Mouse (Mus musculus) midbrain, embryonic 13.5 days (tissue): ENCODE measurements around the gene Vamp4. TPM values are rescaled to one million over a fixed set of nuclear protein-coding genes. Genes with fewer than 3 reads are reported as not detected.

Source experiments
- ATAC-seq: fragments of 200-750 bp; cut with Nextera tagmentation; 2 replicates; pipeline ENCODE4 v1.8.0; 2017; ENCODE audit warnings: mild to moderate bottlenecking, moderate TSS enrichment, moderate library complexity
- H3K27ac ChIP-seq: fragments of 300-500 bp; sonication (generic); 2 replicates; pipeline ENCODE4 v1.5.1; 2015; ENCODE audit warnings: inconsistent platforms, mild to moderate bottlenecking, moderate library complexity
- H3K27me3 ChIP-seq: fragments of 300-500 bp; sonication (generic); 2 replicates; pipeline ENCODE4 v1.6.1; 2015; ENCODE audit warnings: mild to moderate bottlenecking, inconsistent platforms
- H3K36me3 ChIP-seq: fragments of 300-500 bp; sonication (generic); 2 replicates; pipeline ENCODE4 v1.6.1; 2015; ENCODE audit warnings: mild to moderate bottlenecking, inconsistent platforms
- H3K4me1 ChIP-seq: fragments of 300-500 bp; sonication (generic); replicated peaks from 2 replicates; pipeline ENCODE4 v1.6.1; 2015; ENCODE audit warnings: inconsistent platforms
- H3K4me2 ChIP-seq: fragments of 300-500 bp; sonication (generic); replicated peaks from 2 replicates; pipeline ENCODE4 v1.6.1; 2015; ENCODE audit warnings: moderate library complexity, mild to moderate bottlenecking, inconsistent platforms
- H3K4me3 ChIP-seq: fragments of 300-500 bp; sonication (generic); replicated peaks from 2 replicates; pipeline ENCODE4 v1.5.1; 2015; ENCODE audit warnings: mild to moderate bottlenecking, inconsistent platforms
- H3K9ac ChIP-seq: fragments of 300-500 bp; sonication (generic); replicated peaks from 2 replicates; pipeline ENCODE4 v1.6.1; 2015; ENCODE audit warnings: mild to moderate bottlenecking, inconsistent platforms
- H3K9me3 ChIP-seq: fragments of 300-500 bp; sonication (generic); 2 replicates; pipeline ENCODE4 v1.6.1; 2016; ENCODE audit warnings: mild to moderate bottlenecking, inconsistent platforms
- WGBS: fragments of 180-500 bp; shearing (Covaris S2); methylation state at CpG from one replicate; pipeline ENCODE4 v1.1.7; 2015; 5-methylcytosine and 5-hydroxymethylcytosine counted together
- polyA plus RNA-seq: library from polyadenylated mRNA; unstranded; fragments of >200 nt; fragmentation: Nextera tagmentation; extraction: Ambion mirVana; gene quantifications from 2 replicates; pipeline ENCODE4 v1.2.1, GENCODE M21; 2015

Gene Vamp4
- polyA plus RNA-seq = 66.6 and 70.7 TPM in 2 replicates

DNA sequence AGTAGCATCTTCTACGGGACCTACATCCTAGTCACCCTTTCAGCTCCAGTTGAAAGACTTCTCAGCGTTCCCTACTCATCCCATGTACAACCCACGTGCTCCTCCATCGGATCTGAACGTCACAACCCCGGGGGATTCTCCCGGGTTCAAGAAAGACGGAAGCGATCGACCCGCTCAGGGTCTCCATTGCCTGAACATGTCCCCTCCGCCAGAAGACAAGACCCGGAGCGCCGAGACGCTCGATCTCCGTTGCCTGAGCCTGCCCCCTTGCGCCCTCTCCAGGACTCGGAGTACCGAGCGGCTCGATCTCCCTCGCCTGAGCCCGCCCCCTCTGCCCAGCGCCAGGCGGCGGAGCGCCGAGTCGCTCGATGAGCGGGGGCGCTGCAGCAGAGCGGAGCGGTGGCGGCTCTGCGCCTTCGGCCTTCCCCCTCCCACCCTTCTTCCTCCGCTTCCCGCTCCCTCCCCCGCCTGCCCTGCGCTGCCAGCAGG, at the start of gene Vamp4:
Gene Vamp4, plus strand, starts transcription at position 256 of the 489 bp plus-strand sequence.
- Histone ChIP-seq H3K9ac (peak within 1 kb of the TSS; percentile 89), H3K4me1 (peaks cover 19% of the 10 kb centered on the region), H3K4me3 (peak within 1 kb of the TSS; percentile 83), H3K36me3 (peaks cover 12% of the 10 kb centered on the region), H3K4me2 (peak within 1 kb of the TSS; percentile 67), H3K27me3 (no peaks in the 10 kb centered on the region), H3K9me3 (no peaks in the 10 kb centered on the region), H3K27ac (peak within 1 kb of the TSS; percentile 91)
- WGBS = under 1% methylated on average over 35 of the region's 43 CpGs
- peak; percentile 98 for ATAC-seq

DNA sequence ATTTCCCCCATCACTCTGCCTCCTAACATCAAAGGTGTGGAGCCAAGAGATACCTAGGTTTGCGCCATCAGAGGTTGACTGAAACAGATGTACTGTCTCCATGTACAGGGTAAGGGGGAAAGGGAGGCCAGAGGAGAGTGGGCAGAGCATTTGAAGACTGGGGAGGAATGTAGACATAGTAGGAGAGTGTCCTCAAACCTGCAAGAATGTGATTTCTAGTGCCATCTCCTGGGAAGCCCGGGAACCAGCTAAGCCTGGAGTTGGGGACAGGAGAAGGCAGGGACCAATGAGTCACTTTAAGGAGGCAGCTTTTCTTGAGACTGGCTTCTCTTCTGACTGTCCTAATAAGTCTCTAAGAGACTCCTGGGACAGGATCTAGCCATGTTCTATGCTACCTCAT, 40.7 kb upstream of the Vamp4 start:
- H3K36me3 ChIP-seq = peaks cover 36% of the 10 kb centered on the region
- H3K4me3 ChIP-seq = no peak overlapping the region
- H3K27ac ChIP-seq = no peak overlapping the region
- H3K9me3 ChIP-seq = peaks cover 6% of the 10 kb centered on the region
- H3K9ac ChIP-seq = no peak overlapping the region
- ATAC-seq = no peak
- WGBS = 72% methylated on average over 2 of the region's 2 CpGs
- H3K27me3 ChIP-seq = no peaks in the 10 kb centered on the region
- no peaks in the 10 kb centered on the region for H3K4me1 ChIP-seq
- H3K4me2 ChIP-seq = no peak overlapping the region

DNA sequence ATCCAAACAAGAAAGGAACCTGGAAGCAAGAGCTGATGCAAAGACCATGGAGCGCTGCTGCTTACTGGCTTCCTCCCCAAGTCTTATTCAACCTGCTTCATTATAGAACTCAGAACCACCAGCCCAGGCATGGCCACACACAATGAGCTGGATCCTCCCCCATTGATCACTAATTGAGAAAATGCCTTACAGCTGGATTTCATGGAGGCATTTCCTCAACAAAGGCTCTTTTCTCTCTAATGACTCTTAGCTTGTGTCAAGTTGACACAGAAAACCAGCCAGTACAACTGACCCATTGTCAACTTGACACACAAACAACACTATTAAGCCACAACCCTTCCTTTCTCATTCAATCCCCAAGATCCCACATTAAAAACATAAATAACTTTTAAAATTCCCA, 39.6 kb upstream of the Vamp4 start:
- ATAC-seq = no peak
- Histone ChIP-seq H3K9me3 (peaks cover 6% of the 10 kb centered on the region), H3K4me1 (no peaks in the 10 kb centered on the region), H3K27me3 (no peaks in the 10 kb centered on the region), H3K4me3 (no peak overlapping the region), H3K4me2 (no peak overlapping the region), H3K36me3 (peaks cover 46% of the 10 kb centered on the region), H3K27ac (no peak overlapping the region), H3K9ac (no peak overlapping the region)
- WGBS = 93% methylated on average over 1 of the region's 1 CpGs

DNA sequence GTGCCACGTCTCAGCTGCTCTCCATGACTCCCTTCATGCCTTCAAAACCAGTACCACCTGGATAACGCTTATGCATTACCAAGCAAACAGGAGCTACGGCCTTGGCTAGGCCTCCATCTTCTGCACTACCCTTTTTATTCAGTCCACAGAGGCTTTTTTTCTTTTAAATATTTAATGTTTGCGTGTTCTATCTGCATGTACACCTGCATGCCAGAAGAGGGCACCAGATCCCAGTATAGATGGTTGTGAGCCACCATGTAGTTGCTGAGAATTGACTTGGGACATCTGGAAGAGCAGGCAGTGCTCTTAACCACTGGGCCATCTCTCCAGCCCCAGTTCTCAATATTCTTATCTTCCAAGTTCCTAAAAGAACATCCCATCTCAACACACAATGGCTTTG, 38.7 kb upstream of the Vamp4 start:
- no peak overlapping the region for H3K4me3 ChIP-seq
- H3K4me2 ChIP-seq = no peak overlapping the region
- peaks cover 6% of the 10 kb centered on the region for H3K9me3 ChIP-seq
- peaks cover 55% of the 10 kb centered on the region for H3K36me3 ChIP-seq
- ATAC-seq = no peak
- whole genome bisulfite sequencing = 73% methylated on average over 4 of the region's 4 CpGs
- H3K27ac ChIP-seq = no peak overlapping the region
- H3K9ac ChIP-seq = no peak overlapping the region
- no peaks in the 10 kb centered on the region for H3K27me3 ChIP-seq
- no peaks in the 10 kb centered on the region for H3K4me1 ChIP-seq

DNA sequence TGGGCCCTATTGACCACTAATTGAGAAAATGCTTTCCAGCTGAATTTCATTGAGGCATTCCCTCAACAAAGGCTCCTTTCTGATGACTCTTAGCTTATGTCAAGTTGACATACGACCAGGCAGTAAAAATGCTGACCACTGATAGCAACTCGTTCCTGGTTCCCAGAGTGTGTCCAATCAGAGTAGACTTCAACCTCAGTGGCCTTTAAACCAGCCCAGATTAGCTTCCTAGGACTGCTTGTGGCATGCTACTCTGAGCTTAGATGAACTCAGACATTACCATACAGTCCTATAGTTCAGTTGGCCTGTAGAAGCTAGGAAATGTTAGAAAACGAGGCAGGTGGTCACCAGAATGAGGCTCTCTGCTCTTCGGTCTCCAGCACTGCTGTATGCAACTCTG, 38.0 kb upstream of the Vamp4 start:
- H3K9ac ChIP-seq = no peak overlapping the region
- peaks cover 62% of the 10 kb centered on the region for H3K36me3 ChIP-seq
- H3K27ac ChIP-seq = no peak overlapping the region
- H3K4me1 ChIP-seq = no peaks in the 10 kb centered on the region
- H3K27me3 ChIP-seq = no peaks in the 10 kb centered on the region
- H3K4me3 ChIP-seq = no peak overlapping the region
- 92% methylated on average over 4 of the region's 4 CpGs for WGBS
- ATAC-seq = no peak
- H3K9me3 ChIP-seq = peaks cover 6% of the 10 kb centered on the region
- no peak overlapping the region for H3K4me2 ChIP-seq

DNA sequence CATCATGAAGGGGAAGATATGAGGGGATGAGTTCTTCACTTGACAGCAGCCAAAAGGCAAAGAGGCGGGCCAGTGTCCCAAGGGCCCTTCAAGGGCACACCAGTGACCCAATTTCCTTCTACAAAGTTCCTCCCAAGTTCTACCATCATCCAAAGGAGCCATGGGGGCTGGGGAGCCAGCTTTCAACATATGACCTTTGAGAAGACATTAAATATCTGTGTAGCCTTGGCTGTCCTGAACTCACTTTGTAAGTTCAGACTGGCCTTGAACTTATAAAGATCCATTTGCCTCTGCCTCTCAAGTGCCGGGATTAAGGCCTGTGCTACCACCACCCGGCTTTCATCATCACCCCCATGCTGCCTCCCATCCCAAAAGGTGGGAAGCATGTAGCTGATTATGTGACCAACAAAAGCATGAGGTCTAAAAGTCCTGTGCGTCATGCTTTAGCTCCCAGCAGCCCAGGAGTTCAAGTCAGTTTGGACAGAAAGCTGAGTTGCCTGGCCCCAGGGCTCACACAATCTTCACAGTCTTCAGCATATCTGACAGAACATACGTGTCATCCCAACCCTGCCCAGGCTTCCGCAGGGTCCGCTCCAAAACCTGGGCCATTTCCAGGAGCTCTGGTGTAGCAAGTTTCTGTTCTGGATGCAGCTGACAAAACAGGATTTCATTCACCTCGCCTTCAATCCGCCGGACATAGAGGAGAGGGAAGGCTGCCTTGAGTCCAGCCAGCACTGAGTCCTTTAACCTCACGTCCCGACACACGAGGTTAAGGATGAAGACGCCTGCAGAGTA, 36.4 kb upstream of the Vamp4 start:
- Histone ChIP-seq H3K27ac (no peak overlapping the region), H3K27me3 (no peaks in the 10 kb centered on the region), H3K4me3 (no peak overlapping the region), H3K4me1 (no peaks in the 10 kb centered on the region), H3K9me3 (0 out of 2 replicates have a peak, but pooled peaks cover under 1% of the 10 kb centered on the region), H3K36me3 (peaks cover 69% of the 10 kb centered on the region), H3K4me2 (no peak overlapping the region), H3K9ac (no peak overlapping the region)
- ATAC-seq = no peak
- 94% methylated on average over 14 of the region's 14 CpGs for WGBS

DNA sequence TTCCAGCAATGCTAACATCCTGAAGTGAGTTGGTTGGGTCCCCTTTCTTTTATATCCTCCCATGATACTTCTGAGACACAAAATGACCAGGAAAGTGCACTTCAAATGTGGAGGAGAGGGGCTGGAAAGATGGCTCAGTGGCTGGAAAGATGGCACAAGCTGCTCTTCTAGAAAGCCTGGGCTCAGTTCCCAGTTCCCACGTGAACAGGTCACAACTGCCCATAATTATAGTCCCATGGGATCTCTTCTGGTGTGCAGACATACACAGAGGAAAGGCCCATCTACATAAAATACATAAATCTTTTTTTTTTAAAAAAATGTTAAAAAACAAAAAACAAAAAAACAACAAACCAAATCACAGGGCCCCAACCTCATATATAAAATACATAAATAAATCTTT, 27.1 kb upstream of the Vamp4 start:
- H3K27me3 ChIP-seq = no peaks in the 10 kb centered on the region
- WGBS = 87% methylated on average over 1 of the region's 1 CpGs
- no peak overlapping the region for H3K4me2 ChIP-seq
- H3K9me3 ChIP-seq = no peaks in the 10 kb centered on the region
- no peak overlapping the region for H3K27ac ChIP-seq
- no peak overlapping the region for H3K4me3 ChIP-seq
- no peak for ATAC-seq
- peaks cover 77% of the 10 kb centered on the region for H3K36me3 ChIP-seq
- peaks cover 14% of the 10 kb centered on the region for H3K4me1 ChIP-seq
- no peak overlapping the region for H3K9ac ChIP-seq

DNA sequence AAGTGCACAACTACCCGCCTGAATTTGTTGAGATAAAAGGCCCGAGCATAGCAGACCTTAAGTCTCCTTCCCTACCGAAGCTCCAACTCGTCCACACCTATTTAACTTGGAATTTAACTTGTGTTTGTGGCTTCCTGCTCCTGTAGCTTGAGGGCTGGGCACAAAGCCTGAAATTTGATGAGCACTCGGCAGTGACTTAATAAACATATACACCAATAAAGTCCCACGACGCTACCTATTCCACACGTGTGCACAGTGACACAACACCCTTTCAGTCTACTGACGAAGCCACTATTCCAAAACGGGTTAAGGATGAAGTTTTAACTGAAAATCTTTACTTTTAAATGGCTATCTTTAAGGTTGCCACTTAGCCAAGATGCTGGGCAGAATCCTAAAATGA, 22.7 kb upstream of the Vamp4 start:
- Histone ChIP-seq H3K27me3 (no peaks in the 10 kb centered on the region), H3K4me2 (peak overlapping the region; percentile 90), H3K4me1 (peaks cover 20% of the 10 kb centered on the region), H3K9me3 (no peaks in the 10 kb centered on the region), H3K9ac (peak overlapping the region; percentile 78), H3K36me3 (peaks cover 35% of the 10 kb centered on the region), H3K4me3 (peak overlapping the region; percentile 81), H3K27ac (no peak overlapping the region)
- whole genome bisulfite sequencing = 18% methylated on average over 10 of the region's 10 CpGs
- ATAC-seq = no peak

DNA sequence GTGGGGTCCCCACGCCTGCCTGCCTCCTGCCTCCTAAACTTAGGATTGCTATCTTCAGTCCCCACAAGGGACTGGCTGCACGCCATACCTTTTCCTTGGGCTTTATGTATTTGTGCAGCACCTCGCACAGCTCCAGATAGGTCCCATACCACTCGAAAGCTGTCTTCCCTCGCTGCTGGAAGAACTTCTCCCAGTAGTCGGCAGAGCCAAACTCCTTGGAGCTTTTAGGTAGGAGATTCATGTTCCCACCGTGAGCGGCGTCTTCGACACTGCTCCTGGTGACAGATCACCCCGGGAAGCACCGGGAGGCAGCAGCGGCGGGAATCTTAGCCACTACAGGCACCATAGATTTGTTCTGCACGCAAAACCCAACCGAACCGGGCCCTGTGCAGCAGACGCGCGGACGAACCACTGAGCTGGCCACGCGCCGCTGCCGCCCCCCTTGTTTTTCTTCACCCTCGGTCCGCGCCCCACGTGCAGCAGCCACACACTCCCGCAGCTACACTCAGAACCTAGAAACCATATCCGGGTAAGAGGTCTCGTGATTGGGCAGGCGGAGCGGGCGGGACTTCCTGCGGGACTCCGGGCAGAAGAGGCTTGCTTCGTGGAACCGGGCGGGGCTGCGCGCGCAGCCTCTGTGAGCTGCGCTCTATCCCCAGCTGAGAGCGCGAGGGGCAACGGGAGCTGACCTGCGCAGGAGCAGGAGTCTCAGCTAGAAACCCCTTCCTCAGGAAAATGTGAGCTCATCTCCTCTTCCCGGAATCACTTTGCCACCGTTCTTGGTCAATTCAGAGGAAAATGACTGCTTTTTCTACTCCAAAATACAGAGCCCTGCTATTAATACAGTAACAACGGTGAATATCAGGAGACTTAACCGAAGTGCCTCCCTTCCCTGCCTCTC, 22.0 kb upstream of the Vamp4 start, which contains the start of gene Mettl13:
Gene Mettl13, minus strand, starts transcription at position 536 of the 901 bp plus-strand sequence.
- Histone ChIP-seq H3K9ac (peak within 1 kb of the TSS; percentile 78), H3K4me3 (peak within 1 kb of the TSS; percentile 81), H3K27me3 (no peaks in the 10 kb centered on the region), H3K9me3 (no peaks in the 10 kb centered on the region), H3K36me3 (peaks cover 28% of the 10 kb centered on the region), H3K4me1 (peaks cover 20% of the 10 kb centered on the region), H3K4me2 (peak within 1 kb of the TSS; percentile 90), H3K27ac (peak within 1 kb of the TSS; percentile 83)
- ATAC-seq = peak; percentile 99
- WGBS = under 1% methylated on average over 52 of the region's 52 CpGs

DNA sequence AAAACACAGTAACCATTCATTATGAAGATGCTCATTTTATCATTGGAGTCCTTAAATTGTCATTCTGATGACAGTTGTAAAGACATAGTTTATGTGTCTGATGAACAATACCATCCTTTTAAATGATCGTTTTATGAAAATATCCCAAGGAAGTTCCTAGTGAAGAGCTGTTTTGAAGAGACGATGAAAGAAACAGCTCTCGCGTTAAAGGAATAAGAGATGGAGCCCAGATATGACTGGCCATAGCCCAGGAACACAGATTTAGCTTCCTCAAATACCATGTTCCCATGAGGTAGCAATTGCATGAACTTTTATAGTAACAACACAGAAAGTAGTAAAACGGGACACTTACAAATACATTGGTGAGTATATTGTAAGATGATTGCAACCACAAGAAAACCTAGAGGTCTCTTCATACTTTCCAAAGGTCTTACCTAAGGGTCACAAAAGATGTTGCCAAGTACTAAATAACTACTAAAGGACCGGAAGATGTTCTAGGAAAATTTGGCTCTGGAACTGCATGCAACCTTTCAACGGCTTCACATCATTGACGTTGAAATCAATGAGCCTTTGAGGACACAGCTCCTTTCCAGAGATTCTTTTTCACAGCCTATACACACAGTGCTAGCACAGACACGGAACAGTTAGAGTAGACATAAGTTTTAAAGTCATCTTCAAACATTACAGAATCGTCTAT, 21.2 kb upstream of the Vamp4 start:
- Histone ChIP-seq H3K4me1 (peaks cover 20% of the 10 kb centered on the region), H3K36me3 (peaks cover 23% of the 10 kb centered on the region), H3K27me3 (no peaks in the 10 kb centered on the region), H3K9ac (peak overlapping the region; percentile 78), H3K4me2 (peak overlapping the region; percentile 90), H3K9me3 (no peaks in the 10 kb centered on the region), H3K27ac (peak overlapping the region; percentile 83), H3K4me3 (peak overlapping the region; percentile 81)
- WGBS = 74% methylated on average over 10 of the region's 10 CpGs
- no peak for ATAC-seq

DNA sequence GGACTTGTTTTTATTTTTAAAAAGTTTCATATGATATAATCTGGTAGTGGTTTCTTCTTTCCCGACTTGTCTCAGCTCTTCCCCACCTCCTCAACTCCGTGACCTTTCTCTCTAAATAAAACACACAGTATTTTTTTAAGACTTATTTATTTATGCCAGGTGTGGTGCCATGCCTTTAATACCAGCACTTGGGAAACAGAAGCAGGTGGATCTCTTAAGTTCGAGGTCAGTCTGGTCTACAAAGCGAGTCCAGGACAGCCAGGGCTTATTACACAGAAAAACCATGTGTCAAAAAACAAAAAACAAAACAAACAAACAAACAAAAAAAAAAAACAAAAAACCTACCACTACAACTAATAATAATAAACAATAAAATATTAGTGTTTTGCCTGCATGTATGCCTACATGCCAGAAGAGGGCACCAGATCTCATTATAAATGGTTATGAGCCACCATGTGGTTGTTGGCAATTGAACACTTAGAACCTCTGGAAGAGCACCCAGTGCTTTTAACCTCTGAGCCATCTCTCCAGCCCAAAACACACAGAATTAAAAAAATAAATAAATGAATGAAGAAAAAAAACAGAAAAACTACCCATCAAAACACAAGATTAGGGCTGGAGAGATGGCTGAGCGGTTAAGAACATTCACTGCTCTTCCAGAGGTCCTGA, 20.6 kb upstream of the Vamp4 start:
- Histone ChIP-seq H3K4me2 (no peak overlapping the region), H3K36me3 (peaks cover 16% of the 10 kb centered on the region), H3K9ac (no peak overlapping the region), H3K27ac (no peak overlapping the region), H3K4me3 (no peak overlapping the region), H3K27me3 (no peaks in the 10 kb centered on the region), H3K9me3 (no peaks in the 10 kb centered on the region), H3K4me1 (peaks cover 20% of the 10 kb centered on the region)
- no peak for ATAC-seq
- 78% methylated on average over 5 of the region's 5 CpGs for WGBS
